Mouse (Mus musculus): ENCODE results near the gene Wdr81.

Wdr81 gene

GRCm38 (mm10) chr11:75453991-75454930 is at the start of gene Wdr81:
Wdr81 (minus strand) TSS chr11:75454717.
- DNase-seq (ENCODE audit: low spot score in 2 of 2) = peak; percentile 82 to 88

- no peak for DNase-seq (ENCODE audit: low spot score in 2 of 2)
These were observed 43.6 kb upstream of the Wdr81 start for GRCm38 (mm10) chr11:75498126-75498525.

- DNase-seq (ENCODE audit: low spot score in 2 of 2) = no peak
These were observed 40.0 kb upstream of the Wdr81 start for GRCm38 (mm10) chr11:75494296-75495049.

DNA sequence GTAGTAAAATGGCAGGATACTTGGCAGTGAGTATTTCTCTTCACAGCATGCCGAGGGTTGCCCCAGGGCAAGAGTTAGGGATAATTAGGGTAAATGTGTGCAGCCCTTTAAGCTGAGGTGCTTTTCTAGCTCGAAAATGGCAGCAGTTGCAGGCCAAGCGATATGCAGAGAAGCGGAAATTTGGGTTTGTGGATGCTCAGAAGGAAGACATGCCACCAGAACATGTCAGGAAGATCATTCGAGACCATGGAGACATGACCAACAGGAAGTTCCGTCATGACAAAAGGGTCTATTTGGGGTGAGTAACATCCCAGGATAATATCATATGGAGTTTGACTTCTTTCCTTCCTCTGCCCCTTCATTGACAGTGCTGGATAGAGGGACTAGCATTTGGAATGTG is 33.0 kb upstream of the Wdr81 start:
- DNase-seq (ENCODE audit: low spot score in 2 of 2) = no peak

GRCm38 (mm10) chr11:75486601-75487285 is 32.2 kb upstream of the Wdr81 start, which contains the start of gene Prpf8:
Prpf8 (plus strand) TSS chr11:75486816.
- DNase-seq (ENCODE audit: low spot score in 2 of 2) = peak; percentile 97

DNA sequence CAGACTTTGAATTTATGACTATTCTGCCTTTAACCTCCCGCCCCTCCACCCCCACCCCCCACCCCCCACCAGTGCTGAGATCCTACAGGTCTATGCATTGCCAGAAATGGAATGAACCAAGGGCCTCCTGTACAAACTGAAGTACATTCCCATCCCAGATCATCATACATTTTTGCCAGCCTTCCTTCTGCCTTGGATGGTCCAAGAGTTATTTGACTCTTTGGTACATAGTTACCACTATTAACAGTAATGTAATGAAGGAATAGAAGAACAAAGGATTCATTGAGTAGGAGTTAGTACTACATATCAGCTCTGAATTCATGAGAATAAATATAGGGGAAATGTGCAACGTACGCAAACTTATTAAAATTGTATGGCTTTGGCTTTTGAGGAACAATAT is 31.7 kb upstream of the Wdr81 start:
- no peak for DNase-seq (ENCODE audit: low spot score in 2 of 2)

DNA sequence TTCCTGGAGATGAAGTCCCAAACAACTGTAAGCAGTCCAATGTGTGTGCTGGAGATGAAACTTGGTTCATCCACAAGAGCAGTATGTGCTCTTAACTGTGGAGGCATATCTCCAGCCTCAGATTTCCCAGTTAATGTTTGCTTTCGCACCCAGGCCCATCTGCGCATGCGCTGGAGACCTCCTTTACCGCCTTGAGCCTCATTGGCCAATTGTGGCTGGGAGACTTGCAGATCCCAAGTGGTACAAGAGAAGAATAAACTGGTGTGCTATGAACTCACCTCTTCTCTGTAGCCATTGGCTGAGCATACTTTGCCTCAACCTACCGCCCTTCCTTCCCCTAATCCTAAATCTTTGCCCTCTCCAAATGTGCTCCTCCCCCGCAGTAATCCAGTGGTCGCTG is 18.9 kb upstream of the Wdr81 start:
- no peak for DNase-seq (ENCODE audit: low spot score in 2 of 2)

- DNase-seq (ENCODE audit: low spot score in 2 of 2) = no peak
These were observed 18.1 kb upstream of the Wdr81 start for GRCm38 (mm10) chr11:75472469-75473081.

GRCm38 (mm10) chr11:75470675-75471074 is 16.2 kb upstream of the Wdr81 start:
- DNase-seq (ENCODE audit: low spot score in 2 of 2) = no peak

DNA sequence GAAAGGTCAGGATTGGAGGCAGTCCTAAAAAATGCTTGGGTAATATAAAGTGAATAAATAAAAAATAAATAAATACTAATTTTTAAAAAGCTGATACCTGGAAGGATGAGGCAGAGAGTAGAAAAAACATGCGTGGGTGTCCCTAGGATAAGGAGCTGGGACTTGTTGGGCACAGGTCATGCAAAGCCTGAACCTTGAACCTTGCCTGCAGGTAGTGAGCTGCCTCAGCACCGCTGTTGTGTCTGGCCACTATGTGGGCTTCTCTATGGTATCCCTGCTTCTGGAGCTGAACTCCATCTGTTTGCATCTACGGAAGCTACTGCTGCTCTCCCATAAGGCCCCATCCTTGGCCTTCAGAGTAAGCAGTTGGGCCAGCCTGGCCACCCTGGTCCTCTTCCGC is 14.7 kb upstream of the Wdr81 start:
- no peak for DNase-seq (ENCODE audit: low spot score in 2 of 2)

DNA sequence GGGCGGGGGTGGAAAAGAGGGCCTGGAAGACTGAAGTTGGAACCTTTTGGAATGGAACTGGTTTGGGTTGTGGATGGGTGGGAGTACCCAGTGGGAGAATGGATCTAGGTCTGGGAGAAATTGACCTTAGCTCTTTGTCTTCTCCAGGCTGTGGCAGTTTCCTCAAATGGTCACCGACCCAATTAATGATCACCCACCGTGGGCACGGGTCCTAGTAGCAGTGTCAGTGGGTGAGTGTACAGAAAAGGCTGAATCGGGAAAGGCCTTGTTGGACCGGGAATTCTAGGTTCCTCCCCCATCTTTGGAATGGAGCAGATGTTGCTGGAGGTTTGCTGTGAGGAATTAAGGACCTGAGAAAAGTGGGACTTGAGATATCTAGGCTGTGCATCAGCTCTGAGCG is 13.9 kb upstream of the Wdr81 start:
- no peak for DNase-seq (ENCODE audit: low spot score in 2 of 2)

DNA sequence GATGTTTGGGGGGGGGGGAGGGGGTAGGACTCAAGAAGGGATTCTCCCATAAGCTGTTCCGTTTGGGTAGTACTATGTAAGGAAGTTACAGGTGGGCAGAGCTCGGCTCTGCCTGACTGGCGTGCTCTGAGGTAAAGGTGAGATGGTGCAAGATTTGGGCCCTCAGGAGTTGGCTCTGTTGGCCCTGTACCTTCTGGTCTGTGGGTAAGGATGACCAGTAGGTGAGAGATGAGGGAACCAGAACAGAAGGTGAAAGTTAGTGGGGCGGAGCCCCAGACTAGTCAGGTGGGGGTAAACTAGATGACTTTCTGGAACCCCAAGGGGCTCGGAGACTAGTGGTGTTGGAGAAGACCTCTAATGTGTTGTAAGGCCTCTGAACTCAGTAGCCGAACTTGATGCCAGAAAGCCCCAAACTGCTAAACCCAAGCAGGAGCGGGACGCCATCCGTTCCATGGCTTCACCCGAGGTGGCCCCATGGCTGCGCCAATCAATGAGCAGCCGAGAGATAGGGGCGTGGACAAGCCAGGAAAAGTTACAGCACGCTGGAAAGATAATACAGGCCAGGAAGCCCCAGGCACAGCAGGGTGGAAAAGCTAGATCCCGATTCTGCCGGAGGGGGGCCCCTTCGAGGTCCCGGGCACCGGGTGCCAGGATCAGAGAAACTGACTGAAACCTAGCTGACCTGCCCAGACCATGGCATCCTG is 13.1 kb upstream of the Wdr81 start:
- peak in 1 of 2 experiments; percentile 60 for DNase-seq (ENCODE audit: low spot score in 2 of 2)

DNA sequence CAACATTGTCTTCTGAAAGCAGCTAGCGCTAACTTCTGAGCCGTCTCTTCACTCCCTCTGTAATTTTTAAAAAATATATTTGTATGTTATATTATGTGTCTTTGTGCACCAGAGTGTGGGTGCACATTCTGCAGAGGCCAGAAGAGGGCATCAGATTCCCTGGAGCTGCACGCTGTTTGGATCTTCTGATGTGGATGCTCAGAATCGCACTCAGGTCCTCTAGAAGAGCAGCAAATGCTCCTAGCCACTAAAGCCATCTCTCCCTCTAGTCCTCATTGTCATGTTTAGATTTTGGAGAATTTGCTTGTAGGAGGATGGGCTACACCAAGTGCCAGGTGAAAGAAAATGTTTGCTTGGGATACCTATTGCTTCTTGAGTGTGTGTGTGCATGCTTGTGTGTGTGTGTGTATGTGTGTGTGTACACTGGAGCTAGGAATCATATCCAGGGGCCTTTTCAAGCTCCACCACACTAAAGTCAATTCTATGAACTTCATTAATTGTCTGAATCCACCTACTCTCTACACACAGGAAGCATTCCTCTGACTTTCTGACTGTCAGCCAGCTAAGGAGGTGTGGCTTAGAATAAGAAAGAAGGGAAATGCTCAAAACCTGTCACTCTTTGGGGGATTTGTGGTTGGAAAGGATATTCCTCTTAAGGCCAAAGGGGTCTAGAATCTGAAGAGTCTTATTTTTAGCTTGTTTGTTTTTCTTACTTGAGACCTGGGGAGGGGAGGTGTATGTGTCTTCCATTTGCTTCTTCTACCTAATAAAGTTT is 12.4 kb upstream of the Wdr81 start:
- DNase-seq (ENCODE audit: low spot score in 2 of 2) = no peak

DNA sequence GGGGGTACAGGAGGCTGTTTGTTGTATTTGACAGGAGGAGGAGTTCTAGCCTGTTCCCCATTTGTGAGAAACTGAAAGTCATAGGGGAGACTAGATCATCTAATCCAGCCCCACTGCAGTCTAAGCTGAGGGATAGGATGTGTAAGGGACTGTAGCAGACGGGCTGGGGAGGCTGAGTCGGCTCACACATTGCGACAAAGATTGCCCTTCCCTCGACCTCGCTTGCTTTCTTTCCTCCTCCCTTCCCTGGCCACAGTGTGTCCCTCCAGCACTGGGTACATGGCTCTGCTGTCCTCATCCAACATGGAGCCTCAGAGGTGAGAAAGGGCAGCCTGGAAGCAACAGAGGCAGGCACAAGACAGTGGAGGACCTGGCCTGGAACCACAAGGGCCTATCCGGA is 10.5 kb upstream of the Wdr81 start:
- DNase-seq (ENCODE audit: low spot score in 2 of 2) = no peak

DNA sequence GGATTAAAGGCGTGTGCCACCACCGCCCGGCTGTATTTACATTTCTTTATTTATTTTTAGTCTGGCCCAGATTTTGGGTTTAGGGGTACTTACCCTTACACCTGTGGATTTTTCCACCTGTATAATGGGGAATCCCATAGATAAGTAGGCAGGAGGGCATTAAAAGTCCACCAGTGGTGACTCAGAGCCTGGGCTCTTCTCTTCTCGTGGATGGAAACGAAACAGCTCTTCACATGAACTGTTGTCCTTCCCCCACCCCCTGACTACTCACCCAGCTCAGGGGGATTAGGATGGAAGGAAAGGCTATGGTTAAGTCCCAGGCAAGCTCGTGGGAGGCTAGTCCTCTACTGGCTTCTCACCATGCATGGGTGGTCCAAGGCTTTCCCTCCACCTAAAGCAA is 9.9 kb upstream of the Wdr81 start:
- no peak for DNase-seq (ENCODE audit: low spot score in 2 of 2)

- DNase-seq (ENCODE audit: low spot score in 2 of 2) = no peak
These were observed 9.1 kb upstream of the Wdr81 start for GRCm38 (mm10) chr11:75463624-75464023.

GRCm38 (mm10) chr11:75462865-75463336 is 8.4 kb upstream of the Wdr81 start:
- DNase-seq (ENCODE audit: low spot score in 2 of 2) = peak; percentile 86 to 92

- DNase-seq (ENCODE audit: low spot score in 2 of 2) = peak; percentile 85 to 91
These were observed 7.8 kb upstream of the Wdr81 start for GRCm38 (mm10) chr11:75462253-75462783.

DNA sequence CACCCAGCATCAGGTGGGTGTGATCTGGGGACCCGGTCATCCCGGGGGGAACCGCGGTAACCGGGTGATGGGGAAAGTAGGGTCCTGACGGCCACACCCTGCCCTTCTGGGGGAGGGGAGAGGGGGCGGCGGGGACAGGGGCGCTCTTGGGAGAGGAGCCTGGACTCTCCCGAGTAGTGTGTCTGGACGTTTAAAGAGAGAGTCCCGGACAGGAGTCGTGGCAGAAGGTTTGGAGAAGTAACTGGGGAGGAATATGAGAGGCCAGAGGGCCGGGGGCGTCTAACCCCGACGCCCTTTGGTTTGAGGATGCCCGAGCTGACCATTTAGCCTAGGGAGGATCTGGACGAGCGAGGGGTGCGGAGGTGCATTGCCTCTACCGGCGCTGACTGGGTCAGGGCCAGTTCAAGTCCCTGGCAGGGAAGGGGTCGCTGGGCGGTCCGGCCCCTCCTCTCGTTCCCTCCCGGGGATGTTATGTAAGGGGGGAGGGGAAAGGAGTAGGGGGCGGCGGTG is 7.3 kb upstream of the Wdr81 start:
- DNase-seq (ENCODE audit: low spot score in 2 of 2) = no peak
